Mouse (Mus musculus): ENCODE results near the gene Lyrm2. TPM values are rescaled to one million over a fixed set of nuclear protein-coding genes. Genes with fewer than 3 reads are reported as not detected.

Gene Lyrm2
- total RNA-seq, 2 experiments from 2014 or later = 42.5 to 44.3 TPM

DNA sequence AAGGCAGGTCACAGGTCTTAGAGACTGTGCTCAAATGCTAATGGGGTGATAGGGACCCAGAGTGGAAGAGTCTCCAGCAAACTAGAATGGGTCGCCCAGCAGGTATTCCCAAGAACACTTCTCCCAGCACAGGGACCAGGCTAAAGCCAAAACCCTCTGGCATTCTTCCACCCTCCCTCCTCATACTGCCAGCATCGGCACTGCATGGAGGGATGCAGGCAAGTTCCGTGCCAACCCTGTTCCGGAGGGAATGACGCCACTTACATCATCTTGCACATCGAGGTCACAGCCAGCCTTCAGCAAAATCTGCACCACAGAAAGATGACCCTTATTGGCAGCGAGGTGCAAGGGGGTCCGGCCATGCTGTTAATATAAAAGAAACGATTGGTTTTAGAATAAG, 36.0 kb downstream of the Lyrm2 start:
- intact Hi-C loops (cut with DNase I) = no loop called here
- no peak for DNase-seq (ENCODE audit: extremely low spot score in 1 of 2, low spot score in 2 of 2)

DNA sequence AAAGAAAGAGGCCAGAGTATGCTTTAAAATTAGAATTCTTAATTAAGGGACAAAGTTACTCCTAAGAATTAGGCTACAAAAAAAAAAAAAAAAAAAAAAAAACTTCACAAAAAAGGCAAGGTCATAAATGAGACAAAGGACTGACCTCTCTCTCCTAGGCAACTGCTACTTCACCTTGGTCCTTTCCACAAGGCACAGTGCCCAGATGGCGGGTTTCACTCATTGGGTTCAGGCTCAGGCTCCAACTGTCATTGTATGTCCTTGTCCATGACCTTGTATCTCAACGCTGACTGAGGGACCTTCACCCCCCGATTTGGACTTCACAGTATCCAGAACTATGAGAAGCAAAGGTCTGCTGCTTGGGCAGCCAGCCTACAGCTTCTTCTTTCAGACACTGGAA, 38.3 kb downstream of the Lyrm2 start:
- intact Hi-C loops (cut with DNase I) = no loop called here
- DNase-seq (ENCODE audit: extremely low spot score in 1 of 2, low spot score in 2 of 2) = no peak

Other genes starting within 250 kb of the Lyrm2 start
- not detected for gene Gja10, start 197.5 kb upstream of the Lyrm2 start, total RNA-seq (2021)
- gene Casp8ap2, start 184.8 kb upstream of the Lyrm2 start, total RNA-seq (2021) = 1 to 10 TPM; 9.2 to 10.0 TPM
- 10 to 100 TPM; 28.6 to 35.6 TPM for gene Mdn1, start 143.1 kb upstream of the Lyrm2 start, total RNA-seq (2021)
- 10 to 100 TPM; 23.1 to 25.3 TPM for gene Ankrd6, start 150.6 kb downstream of the Lyrm2 start, total RNA-seq (2021)
- 10 to 100 TPM; 67.1 to 80.1 TPM for gene Rragd, start 182.8 kb downstream of the Lyrm2 start, total RNA-seq (2021)
- gene Ube2j1, start 231.2 kb downstream of the Lyrm2 start, total RNA-seq (2021) = 100 to 1,000 TPM; 124 to 126 TPM

Measured in left cerebral cortex, postnatal 10 days (tissue).